Mouse (Mus musculus): ENCODE results near the gene Lurap1. TPM values are rescaled to one million over a fixed set of nuclear protein-coding genes. Genes with fewer than 3 reads are reported as not detected.
A peak's percentile ranks its signal among the peaks of the same experiment; 100 is the strongest.

The Lurap1 gene
- total RNA-seq (2022) = 1 to 10 TPM; 3.6 to 5.3 (median 4.9) TPM

- DNase-seq (ENCODE audit: low spot score) = no peak
These were observed at the start of gene Lurap1 for GRCm38 (mm10) chr4:116151238-116151637. Gene Lurap1, minus strand, starts transcription at chr4:116151338.

GRCm38 (mm10) chr4:116198422-116198821 is 47.3 kb upstream of the Lurap1 start:
- no peak for DNase-seq (ENCODE audit: low spot score)

- DNase-seq (ENCODE audit: low spot score) = no peak
These were observed 42.6 kb upstream of the Lurap1 start for GRCm38 (mm10) chr4:116193583-116194383.

GRCm38 (mm10) chr4:116192286-116192835 is 41.2 kb upstream of the Lurap1 start:
- peak; percentile 9 for DNase-seq (ENCODE audit: low spot score)

- no peak for DNase-seq (ENCODE audit: low spot score)
These were observed 33.9 kb upstream of the Lurap1 start for GRCm38 (mm10) chr4:116185083-116185482.

- DNase-seq (ENCODE audit: low spot score) = peak; percentile 62
These were observed 31.6 kb upstream of the Lurap1 start for GRCm38 (mm10) chr4:116182745-116183144.

GRCm38 (mm10) chr4:116182079-116182478 is 30.9 kb upstream of the Lurap1 start:
- no peak for DNase-seq (ENCODE audit: low spot score)

- DNase-seq (ENCODE audit: low spot score) = peak; percentile 93
These were observed 26.0 kb upstream of the Lurap1 start for GRCm38 (mm10) chr4:116177140-116177539.

- peak; percentile 76 for DNase-seq (ENCODE audit: low spot score)
These were observed 25.4 kb upstream of the Lurap1 start for GRCm38 (mm10) chr4:116176543-116176988.

- DNase-seq (ENCODE audit: low spot score) = peak; percentile 10
These were observed 24.8 kb upstream of the Lurap1 start for GRCm38 (mm10) chr4:116175711-116176542.

- DNase-seq (ENCODE audit: low spot score) = no peak
These were observed 24.0 kb upstream of the Lurap1 start for GRCm38 (mm10) chr4:116175136-116175535.

GRCm38 (mm10) chr4:116174466-116175116 is 23.5 kb upstream of the Lurap1 start:
- DNase-seq (ENCODE audit: low spot score) = no peak

GRCm38 (mm10) chr4:116173752-116174151 is 22.6 kb upstream of the Lurap1 start:
- DNase-seq (ENCODE audit: low spot score) = no peak

GRCm38 (mm10) chr4:116173072-116173471 is 21.9 kb upstream of the Lurap1 start, which contains the start of the genes 1700042G07Rik and Gm49337:
Gene 1700042G07Rik, plus strand, starts transcription at chr4:116173372.
Gene Gm49337, plus strand, starts transcription at chr4:116173384.
- DNase-seq (ENCODE audit: low spot score) = no peak

- DNase-seq (ENCODE audit: low spot score) = no peak
These were observed 18.2 kb upstream of the Lurap1 start for GRCm38 (mm10) chr4:116169353-116169672.

- DNase-seq (ENCODE audit: low spot score) = peak; percentile 66
These were observed 17.6 kb upstream of the Lurap1 start for GRCm38 (mm10) chr4:116168617-116169352.

GRCm38 (mm10) chr4:116167404-116167803 is 16.3 kb upstream of the Lurap1 start, which contains the start of gene Tspan1:
Gene Tspan1, minus strand, starts transcription at chr4:116167601.
- no peak for DNase-seq (ENCODE audit: low spot score)

GRCm38 (mm10) chr4:116165708-116166407 is 14.7 kb upstream of the Lurap1 start:
- DNase-seq (ENCODE audit: low spot score) = no peak

GRCm38 (mm10) chr4:116164759-116165554 is 13.8 kb upstream of the Lurap1 start:
- no peak for DNase-seq (ENCODE audit: low spot score)
